14 mouse cellular contexts compared by ENCODE assay signal in the genomic region with DNA sequence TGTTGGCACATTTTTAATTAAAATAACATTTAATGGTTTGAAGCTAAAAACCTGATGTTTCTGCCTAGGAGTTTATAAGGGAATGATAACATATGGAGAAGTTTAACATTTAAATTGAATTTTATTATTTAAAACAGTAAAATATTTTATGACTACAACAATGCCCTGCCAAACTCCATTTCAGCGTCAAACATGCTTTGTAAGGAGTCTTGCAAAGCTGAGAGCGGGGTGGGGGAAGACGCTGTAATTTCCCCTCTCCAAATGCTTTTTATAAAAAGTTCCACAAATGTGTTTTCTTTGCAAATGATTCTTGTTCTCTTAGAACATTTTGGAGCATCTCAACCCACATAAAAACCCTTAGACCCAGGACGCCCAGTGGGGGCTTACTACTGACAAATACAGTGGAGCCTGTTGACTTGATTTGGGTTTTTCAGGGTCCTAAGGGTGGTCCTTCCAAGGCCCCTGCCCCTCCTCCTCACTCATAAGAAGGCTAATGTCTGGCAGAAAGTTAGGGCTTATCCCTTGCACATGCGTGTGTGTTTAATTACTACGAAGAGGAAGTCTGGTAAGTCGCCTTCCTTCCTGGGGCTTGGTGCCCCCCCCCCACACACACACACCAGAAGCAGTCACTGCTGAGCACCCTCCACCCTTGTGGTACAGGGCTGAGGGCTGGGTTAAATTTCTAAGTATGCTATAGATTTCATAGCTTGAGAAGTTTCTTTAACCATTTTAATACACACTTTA.
DNase-seq lines count a peak whose midpoint lies in the region; ATAC-seq lines count a peak whose summit lies in the region.
"Had no signal": no experiment of that assay in that cellular context is flagged by ENCODE, and none has a peak within 500 bp of the region (broad histone marks: within the 10 kb centered on the region; RNA-seq: fewer than 3 reads in every experiment).

No protein-coding gene starts in this region.

- ATAC-seq in granulocyte monocyte progenitor cell, adult 5-6 weeks (replicated peaks; ENCODE audit: poor library complexity, severe bottlenecking), result peak; percentile 68
- peak; percentile 58 for ATAC-seq in megakaryocyte, adult 5-6 weeks (ENCODE audit: poor library complexity, severe bottlenecking)
- ATAC-seq: inflammation-experienced regulatory T-cells, adult 6 months; lung, postnatal 0 days had no signal

- peak; percentile 21 for DNase-seq in kidney, postnatal 10 days
- no peak for DNase-seq in kidney, adult 9 months
- DNase-seq in T-cell, adult 2 months (ENCODE audit: low spot score), result peak; percentile 5
- DNase-seq in right cerebral cortex, postnatal 14 days, result no peak
- DNase-seq in heart, postnatal 10 days, result no peak
- DNase-seq in lung, postnatal 4 days, result no peak
- DNase-seq: adrenal gland, adult 2 months; cerebellum, postnatal 14 days; kidney, adult 8-10 months; kidney, postnatal 4 days had no signal

- intact Hi-C loops in heart, postnatal 10 days (cut with DNase I), result no loop called here

Comparison
In these comparisons a context has a peak if more than half of its experiments do, and no peak if none do; other contexts are left out.
1. DNase-seq: peak in kidney, postnatal 10 days (single experiment) and T-cell, adult 2 months (single experiment); none in kidney, adult 9 months (single experiment), right cerebral cortex, postnatal 14 days (single experiment), heart, postnatal 10 days (0 of 2) and lung, postnatal 4 days (0 of 2).